11 mouse cellular contexts compared by ENCODE assay signal in genomic region chr6:34637588-34638438, GRCm38 (mm10). TPM values are rescaled to one million over a fixed set of nuclear protein-coding genes. Genes with fewer than 3 reads are reported as not detected.
A peak's percentile ranks its signal among the peaks of the same experiment; 100 is the strongest.
DNase-seq lines count a peak whose midpoint lies in the region; ATAC-seq and TF ChIP-seq lines count a peak whose summit lies in the region.
"Had no signal": no experiment of that assay in that cellular context is flagged by ENCODE, and none has a peak within 500 bp of the region (broad histone marks: within the 10 kb centered on the region; RNA-seq: fewer than 3 reads in every experiment).

No protein-coding gene starts in this region.

- no peak for TF ChIP-seq POLR2A in limb, embryonic 14.5 days (IDR thresholded peaks at IDR 0.05; ENCODE audit: borderline replicate concordance, extremely low read depth, insufficient read depth, insufficient read length)

- H3K36me3 ChIP-seq in heart, embryonic 14.5 days (ENCODE audit: control insufficient read depth, insufficient read depth, low read length), result 0 out of 2 replicates have a peak, but pooled peaks cover 3% of the 10 kb centered on the region
- no peaks in the 10 kb centered on the region for H3K36me3 ChIP-seq in liver, embryonic 11.5 days (ENCODE audit: control insufficient read depth, insufficient read depth, low read length)
- H3K36me3 ChIP-seq in limb, embryonic 14.5 days (ENCODE audit: control insufficient read depth, insufficient read depth, low read length), result no peaks in the 10 kb centered on the region
- no peaks in the 10 kb centered on the region for H3K36me3 ChIP-seq in midbrain, embryonic 13.5 days
- H3K36me3 ChIP-seq: liver, embryonic 15.5 days had no signal

- H3K27me3 ChIP-seq in heart, embryonic 14.5 days (ENCODE audit: control insufficient read depth, insufficient read depth, low read length), result no peaks in the 10 kb centered on the region
- no peaks in the 10 kb centered on the region for H3K27me3 ChIP-seq in liver, embryonic 11.5 days (replicated peaks; ENCODE audit: control insufficient read depth, insufficient read depth, low read length)
- H3K27me3 ChIP-seq in limb, embryonic 14.5 days (ENCODE audit: control insufficient read depth, insufficient read depth, low read length), result no peaks in the 10 kb centered on the region
- no peaks in the 10 kb centered on the region for H3K27me3 ChIP-seq in midbrain, embryonic 13.5 days
- H3K27me3 ChIP-seq: liver, embryonic 15.5 days had no signal

- H3K4me1 ChIP-seq in heart, embryonic 14.5 days (ENCODE audit: control insufficient read depth in 2 of 2, insufficient read depth in 2 of 2, low read length in 2 of 2), result peaks cover 20 to 47% of the 10 kb centered on the region in 2 experiments
- no peaks in the 10 kb centered on the region for H3K4me1 ChIP-seq in liver, embryonic 11.5 days (replicated peaks; ENCODE audit: control insufficient read depth, insufficient read depth, low read length)
- H3K4me1 ChIP-seq in limb, embryonic 14.5 days (ENCODE audit: control insufficient read depth, insufficient read depth, low read length), result peaks cover 19% of the 10 kb centered on the region
- peaks cover 6% of the 10 kb centered on the region for H3K4me1 ChIP-seq in midbrain, embryonic 13.5 days (replicated peaks)
- H3K4me1 ChIP-seq: liver, embryonic 15.5 days had no signal

- WGBS in heart, embryonic 14.5 days, result 33% methylated on average over 10 of the region's 10 CpGs
- WGBS in liver, embryonic 11.5 days, result 71% methylated on average over 10 of the region's 10 CpGs
- 48% methylated on average over 10 of the region's 10 CpGs for WGBS in limb, embryonic 14.5 days
- WGBS in midbrain, embryonic 13.5 days, result 64% methylated on average over 10 of the region's 10 CpGs

- peak; percentile 25; the same call in 1 of the 2 replicates for ATAC-seq in heart, embryonic 14.5 days (ENCODE audit: insufficient number of reproducible peaks, insufficient read depth, low FRiP score, low read depth)
- no peak for ATAC-seq in liver, embryonic 11.5 days (replicated peaks; ENCODE audit: low FRiP score)
- ATAC-seq in limb, embryonic 14.5 days (ENCODE audit: low FRiP score, low read depth), result peak; percentile 44
- ATAC-seq in midbrain, embryonic 13.5 days, result no peak

- H3K27ac ChIP-seq in heart, embryonic 14.5 days (replicated peaks in 1 of 2; ENCODE audit: control insufficient read depth in 1 of 2, insufficient read depth in 1 of 2, low read depth in 2 of 2, low read length in 2 of 2), result peak overlapping the region; percentile 50 to 58
- peak overlapping the region; percentile 30; the same call in 1 of the 2 replicates for H3K27ac ChIP-seq in liver, embryonic 11.5 days (ENCODE audit: low read depth, low read length)
- peak overlapping the region; percentile 33; the same call in 1 of the 2 replicates for H3K27ac ChIP-seq in limb, embryonic 14.5 days (replicated peaks; ENCODE audit: low read depth, low read length)
- no peak overlapping the region for H3K27ac ChIP-seq in midbrain, embryonic 13.5 days
- H3K27ac ChIP-seq: liver, embryonic 15.5 days had no signal

- H3K4me2 ChIP-seq in heart, embryonic 14.5 days (ENCODE audit: low read length), result peak overlapping the region; percentile 23; the same call in 1 of the 2 replicates
- H3K4me2 ChIP-seq in liver, embryonic 11.5 days, result no peak overlapping the region
- H3K4me2 ChIP-seq in limb, embryonic 14.5 days (replicated peaks; ENCODE audit: low read depth, low read length, severe bottlenecking), result no peak overlapping the region
- no peak overlapping the region for H3K4me2 ChIP-seq in midbrain, embryonic 13.5 days (replicated peaks)
- H3K4me2 ChIP-seq: liver, embryonic 15.5 days had no signal

- DNase-seq in heart, adult 11 months, result no peak
- peak; percentile 26 for DNase-seq in liver, embryonic 11.5 days (ENCODE audit: low spot score)
- no peak for DNase-seq in liver
- peak; percentile 26 for DNase-seq in embryo, embryonic 9.5 days (ENCODE audit: extremely low spot score)
- DNase-seq in limb, embryonic 14.5 days (ENCODE audit: low spot score), result no peak
- DNase-seq in layer of hippocampus, postnatal 25 days (ENCODE audit: extremely low spot score in 1 of 2, low spot score in 1 of 2), result no peak
- DNase-seq: thymus, adult 18-20 months had no signal

- H3K9ac ChIP-seq in heart, embryonic 14.5 days (ENCODE audit: low read length), result no peak overlapping the region
- no peak overlapping the region for H3K9ac ChIP-seq in liver, embryonic 11.5 days (ENCODE audit: low read depth, low read length)
- H3K9ac ChIP-seq in limb, embryonic 14.5 days (ENCODE audit: low read depth, low read length, severe bottlenecking), result no peak overlapping the region
- no peak overlapping the region for H3K9ac ChIP-seq in midbrain, embryonic 13.5 days (replicated peaks)
- H3K9ac ChIP-seq: liver, embryonic 15.5 days had no signal

- H3K9me3 ChIP-seq in heart, embryonic 14.5 days (ENCODE audit: control insufficient read depth, low read length), result no peaks in the 10 kb centered on the region
- H3K9me3 ChIP-seq in liver, embryonic 11.5 days (ENCODE audit: control insufficient read depth, low read length), result no peaks in the 10 kb centered on the region
- no peaks in the 10 kb centered on the region for H3K9me3 ChIP-seq in limb, embryonic 14.5 days (ENCODE audit: control insufficient read depth, low read length)
- H3K9me3 ChIP-seq in midbrain, embryonic 13.5 days, result no peaks in the 10 kb centered on the region
- H3K9me3 ChIP-seq: liver, embryonic 15.5 days had no signal

- no peak overlapping the region for H3K4me3 ChIP-seq in heart, embryonic 14.5 days (ENCODE audit: control insufficient read depth in 1 of 2, insufficient read depth in 1 of 2, low read depth in 1 of 2, low read length in 2 of 2)
- H3K4me3 ChIP-seq in liver, embryonic 11.5 days (ENCODE audit: low read depth, low read length), result no peak overlapping the region
- no peak overlapping the region for H3K4me3 ChIP-seq in limb, embryonic 14.5 days (replicated peaks; ENCODE audit: low read length)
- no peak overlapping the region for H3K4me3 ChIP-seq in midbrain, embryonic 13.5 days (replicated peaks)
- H3K4me3 ChIP-seq: liver, embryonic 15.5 days had no signal

RNA-seq across cellular contexts. Expression of gene Cald1, which starts 39.5 kb away (rescaled TPM):
- polyA plus RNA-seq in heart, embryonic 14.5 days (2014; fragmentation: Nextera tagmentation; extraction: Ambion mirVana), result 122 and 123 TPM in 2 replicates
- 120 and 134 TPM in 2 replicates for polyA plus RNA-seq in liver, embryonic 11.5 days (2014; fragmentation: Nextera tagmentation; extraction: Ambion mirVana)
- 104 and 127 TPM in 2 replicates for polyA plus RNA-seq in limb, embryonic 14.5 days (2012; rRNA removed)
- polyA plus RNA-seq in limb, embryonic 14.5 days (2014; fragmentation: Nextera tagmentation; extraction: Ambion mirVana), result 231 and 262 TPM in 2 replicates
- 10 to 100 TPM; 25.4 to 34.4 TPM for total RNA-seq in layer of hippocampus, postnatal 25 days (2021)
- polyA plus RNA-seq in midbrain, embryonic 13.5 days (2015; fragmentation: Nextera tagmentation; extraction: Ambion mirVana), result 78.9 and 83.7 TPM in 2 replicates
- total RNA-seq: megakaryocyte-erythroid progenitor cell, adult 5-6 weeks had no signal

Comparison
In these comparisons a context has a peak if more than half of its experiments do, and no peak if none do; other contexts are left out.
1. DNase-seq: peak in liver, embryonic 11.5 days (single experiment) and embryo, embryonic 9.5 days (single experiment); none in heart, adult 11 months (single experiment), liver (single experiment), limb, embryonic 14.5 days (single experiment) and layer of hippocampus, postnatal 25 days (0 of 2).
2. ATAC-seq: peak in heart, embryonic 14.5 days (single experiment) and limb, embryonic 14.5 days (single experiment); none in liver, embryonic 11.5 days (single experiment) and midbrain, embryonic 13.5 days (single experiment).